Mouse (Mus musculus) kidney, adult 2 months (tissue): Measurements from ENCODE around the gene Cpne4.

Experiments
- CTCF ChIP-seq: fragments of 200-500 bp; conservative IDR thresholded peaks from 2 replicates; pipeline ENCODE4 v1.5.1; 2011; ENCODE audit warnings: low read depth, mild to moderate bottlenecking, control low read depth, low read length, moderate library complexity, mixed read lengths; ENCODE audit not compliant: insufficient read depth, insufficient read length
- POLR2A ChIP-seq: fragments of 200-500 bp; IDR thresholded peaks from one replicate; pipeline ENCODE4 v1.6.1; 2011; ENCODE audit warnings: low read depth, low read length, control low read depth

- TF ChIP-seq CTCF (no peak), POLR2A (no peak)
These were observed 375.0 kb downstream of the Cpne4 start for GRCm38 (mm10) chr9:104922051-104922450.
